Mouse (Mus musculus): ENCODE measurements around the gene Dclk1. TPM values are rescaled to one million over a fixed set of nuclear protein-coding genes. Genes with fewer than 3 reads are reported as not detected.

The Dclk1 gene
- polyA plus RNA-seq, 1 experiment from 2014 or later, result 99.0 TPM

GRCm38 (mm10) chr3:55411547-55411946 is 169.4 kb downstream of the Dclk1 start:
- no peak for DNase-seq (ENCODE audit: low spot score)

GRCm38 (mm10) chr3:55415527-55415950 is 173.4 kb downstream of the Dclk1 start:
- Histone ChIP-seq H3K27me3 (ENCODE audit: control insufficient read depth, insufficient read depth, low read length) (no peaks in the 10 kb centered on the region), H3K4me1 (ENCODE audit: control insufficient read depth, insufficient read depth, low read length) (peaks cover 7% of the 10 kb centered on the region), H3K9ac (ENCODE audit: low read length) (peak overlapping the region; percentile 48), H3K27ac (ENCODE audit: low read depth, low read length) (no peak overlapping the region), H3K36me3 (ENCODE audit: control insufficient read depth, insufficient read depth, low read length) (no peaks in the 10 kb centered on the region), H3K4me2 (ENCODE audit: low read depth) (no peak overlapping the region), H3K9me3 (ENCODE audit: control insufficient read depth, low read length) (0 out of 2 replicates have a peak, but pooled peaks cover 2% of the 10 kb centered on the region), H3K4me3 (ENCODE audit: low read depth, low read length) (no peak overlapping the region)
- DNase-seq (ENCODE audit: low spot score) (peak; percentile 52), ATAC-seq (ENCODE audit: insufficient read depth, low FRiP score, low TSS enrichment) (no peak)
- 14% methylated on average over 14 of the region's 14 CpGs for WGBS

More at GRCm38 (mm10) chr3:55411547-55411946, 169.4 kb downstream of the Dclk1 start:
- no peak overlapping the region for H3K4me2 ChIP-seq (ENCODE audit: low read depth)
- no peaks in the 10 kb centered on the region for H3K36me3 ChIP-seq (ENCODE audit: control insufficient read depth, insufficient read depth, low read length)
- no peak overlapping the region for H3K27ac ChIP-seq (ENCODE audit: low read depth, low read length)
- H3K4me3 ChIP-seq (ENCODE audit: low read depth, low read length), result no peak overlapping the region
- H3K9me3 ChIP-seq (ENCODE audit: control insufficient read depth, low read length), result 0 out of 2 replicates have a peak, but pooled peaks cover 2% of the 10 kb centered on the region
- ATAC-seq (ENCODE audit: insufficient read depth, low FRiP score, low TSS enrichment), result no peak
- H3K9ac ChIP-seq (ENCODE audit: low read length), result no peak overlapping the region
- H3K4me1 ChIP-seq (ENCODE audit: control insufficient read depth, insufficient read depth, low read length), result peaks cover 4% of the 10 kb centered on the region; the same call in 1 of the 2 replicates
- H3K27me3 ChIP-seq (ENCODE audit: control insufficient read depth, insufficient read depth, low read length), result no peaks in the 10 kb centered on the region

DNA sequence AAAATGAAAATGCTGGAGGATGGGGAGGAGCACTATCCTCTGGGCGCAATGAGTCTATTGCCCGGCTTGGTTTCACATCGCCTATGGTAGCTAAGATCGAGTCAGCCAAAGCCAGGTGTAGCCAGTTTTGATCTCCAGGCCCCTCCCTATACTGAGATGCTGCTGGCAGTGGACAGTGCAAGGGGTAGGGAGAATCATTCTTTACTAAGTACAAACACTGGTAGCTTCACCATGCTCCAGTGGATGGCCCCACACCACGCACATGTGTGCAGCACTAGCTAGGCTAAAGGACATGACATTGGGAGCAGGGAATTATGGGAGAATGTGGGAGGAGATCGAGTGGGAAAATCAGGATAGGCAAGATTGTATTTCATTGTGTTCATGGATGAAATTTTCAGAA is 176.7 kb downstream of the Dclk1 start:
- 59% methylated on average over 6 of the region's 6 CpGs for WGBS
- no peak overlapping the region for H3K27ac ChIP-seq (ENCODE audit: low read depth, low read length)
- H3K4me3 ChIP-seq (ENCODE audit: low read depth, low read length), result no peak overlapping the region
- no peak overlapping the region for H3K4me2 ChIP-seq (ENCODE audit: low read depth)
- H3K36me3 ChIP-seq (ENCODE audit: control insufficient read depth, insufficient read depth, low read length), result no peaks in the 10 kb centered on the region
- no peaks in the 10 kb centered on the region for H3K27me3 ChIP-seq (ENCODE audit: control insufficient read depth, insufficient read depth, low read length)
- H3K9me3 ChIP-seq (ENCODE audit: control insufficient read depth, low read length), result no peaks in the 10 kb centered on the region
- H3K4me1 ChIP-seq (ENCODE audit: control insufficient read depth, insufficient read depth, low read length), result peaks cover 7% of the 10 kb centered on the region
- DNase-seq (ENCODE audit: low spot score), result no peak
- no peak overlapping the region for H3K9ac ChIP-seq (ENCODE audit: low read length)
- no peak for ATAC-seq (ENCODE audit: insufficient read depth, low FRiP score, low TSS enrichment)

GRCm38 (mm10) chr3:55419334-55419733 is 177.2 kb downstream of the Dclk1 start:
- H3K27ac ChIP-seq (ENCODE audit: low read depth, low read length), result no peak overlapping the region
- ATAC-seq (ENCODE audit: insufficient read depth, low FRiP score, low TSS enrichment) (no peak), DNase-seq (ENCODE audit: low spot score) (no peak)
- no peak overlapping the region for H3K4me3 ChIP-seq (ENCODE audit: low read depth, low read length)
- H3K36me3 ChIP-seq (ENCODE audit: control insufficient read depth, insufficient read depth, low read length), result no peaks in the 10 kb centered on the region
- WGBS, result 24% methylated on average over 3 of the region's 3 CpGs
- no peak overlapping the region for H3K4me2 ChIP-seq (ENCODE audit: low read depth)
- no peaks in the 10 kb centered on the region for H3K27me3 ChIP-seq (ENCODE audit: control insufficient read depth, insufficient read depth, low read length)
- peaks cover 7% of the 10 kb centered on the region for H3K4me1 ChIP-seq (ENCODE audit: control insufficient read depth, insufficient read depth, low read length)
- H3K9ac ChIP-seq (ENCODE audit: low read length), result no peak overlapping the region
- no peaks in the 10 kb centered on the region for H3K9me3 ChIP-seq (ENCODE audit: control insufficient read depth, low read length)

DNA sequence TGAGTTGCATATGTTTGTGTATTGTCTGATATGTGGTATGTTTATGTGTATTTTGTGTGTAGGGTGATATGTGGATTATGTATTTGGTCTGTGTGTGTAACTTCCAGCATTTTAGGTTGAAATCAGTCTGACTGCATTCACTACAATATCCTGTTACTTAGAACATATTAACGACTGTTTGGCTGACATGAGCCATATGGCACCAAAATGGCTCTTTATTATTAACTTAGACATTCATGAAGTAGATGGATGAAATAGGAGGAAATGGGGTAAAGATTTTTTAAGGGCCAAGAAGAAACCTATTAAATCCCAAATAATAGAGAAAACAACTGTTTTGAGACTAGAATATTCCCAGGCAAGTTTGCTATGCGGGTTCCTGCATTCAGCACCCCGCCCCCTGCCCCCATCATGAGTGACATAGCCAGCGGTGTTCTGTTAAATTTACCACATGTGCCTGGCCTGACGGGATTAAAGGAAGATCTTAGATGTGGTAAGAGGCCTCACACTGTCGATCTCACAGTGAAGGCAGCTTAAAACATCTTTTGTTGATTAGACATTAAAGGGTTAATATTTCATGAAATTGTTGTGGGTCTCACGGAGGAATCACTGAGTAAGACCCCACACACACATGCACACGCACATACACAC is 178.4 kb downstream of the Dclk1 start:
- Histone ChIP-seq H3K4me3 (ENCODE audit: low read depth, low read length) (no peak overlapping the region), H3K4me1 (ENCODE audit: control insufficient read depth, insufficient read depth, low read length) (peaks cover 4% of the 10 kb centered on the region), H3K9me3 (ENCODE audit: control insufficient read depth, low read length) (no peaks in the 10 kb centered on the region), H3K36me3 (ENCODE audit: control insufficient read depth, insufficient read depth, low read length) (no peaks in the 10 kb centered on the region), H3K27me3 (ENCODE audit: control insufficient read depth, insufficient read depth, low read length) (no peaks in the 10 kb centered on the region), H3K27ac (ENCODE audit: low read depth, low read length) (no peak overlapping the region), H3K4me2 (ENCODE audit: low read depth) (no peak overlapping the region), H3K9ac (ENCODE audit: low read length) (no peak overlapping the region)
- WGBS, result 69% methylated on average over 8 of the region's 8 CpGs
- DNase-seq (ENCODE audit: low spot score) (no peak), ATAC-seq (ENCODE audit: insufficient read depth, low FRiP score, low TSS enrichment) (no peak)

GRCm38 (mm10) chr3:55423640-55424397 is 181.7 kb downstream of the Dclk1 start:
- Histone ChIP-seq H3K4me1 (ENCODE audit: control insufficient read depth, insufficient read depth, low read length) (peaks cover 2% of the 10 kb centered on the region; the same call in 1 of the 2 replicates), H3K27ac (ENCODE audit: low read depth, low read length) (no peak overlapping the region), H3K36me3 (ENCODE audit: control insufficient read depth, insufficient read depth, low read length) (no peaks in the 10 kb centered on the region), H3K9ac (ENCODE audit: low read length) (no peak overlapping the region), H3K27me3 (ENCODE audit: control insufficient read depth, insufficient read depth, low read length) (no peaks in the 10 kb centered on the region), H3K4me3 (ENCODE audit: low read depth, low read length) (no peak overlapping the region), H3K9me3 (ENCODE audit: control insufficient read depth, low read length) (no peaks in the 10 kb centered on the region), H3K4me2 (ENCODE audit: low read depth) (peak overlapping the region; percentile 12; the same call in 1 of the 2 replicates)
- ATAC-seq (ENCODE audit: insufficient read depth, low FRiP score, low TSS enrichment) (peak; percentile 78), DNase-seq (ENCODE audit: low spot score) (peak; percentile 51)
- 30% methylated on average over 11 of the region's 11 CpGs for WGBS

GRCm38 (mm10) chr3:55430022-55430549 is 187.9 kb downstream of the Dclk1 start:
- Histone ChIP-seq H3K9me3 (ENCODE audit: control insufficient read depth, low read length) (no peaks in the 10 kb centered on the region), H3K4me3 (ENCODE audit: low read depth, low read length) (no peak overlapping the region), H3K27me3 (ENCODE audit: control insufficient read depth, insufficient read depth, low read length) (no peaks in the 10 kb centered on the region), H3K4me1 (ENCODE audit: control insufficient read depth, insufficient read depth, low read length) (no peaks in the 10 kb centered on the region), H3K4me2 (ENCODE audit: low read depth) (no peak overlapping the region), H3K36me3 (ENCODE audit: control insufficient read depth, insufficient read depth, low read length) (no peaks in the 10 kb centered on the region), H3K27ac (ENCODE audit: low read depth, low read length) (no peak overlapping the region), H3K9ac (ENCODE audit: low read length) (no peak overlapping the region)
- DNase-seq (ENCODE audit: low spot score) (no peak), ATAC-seq (ENCODE audit: insufficient read depth, low FRiP score, low TSS enrichment) (no peak)
- 90% methylated on average over 2 of the region's 2 CpGs for WGBS

- no peak overlapping the region for H3K9ac ChIP-seq (ENCODE audit: low read length)
- ATAC-seq (ENCODE audit: insufficient read depth, low FRiP score, low TSS enrichment) (no peak), DNase-seq (ENCODE audit: low spot score) (no peak)
- 92% methylated on average over 3 of the region's 3 CpGs for WGBS
- no peak overlapping the region for H3K4me2 ChIP-seq (ENCODE audit: low read depth)
- H3K27me3 ChIP-seq (ENCODE audit: control insufficient read depth, insufficient read depth, low read length), result no peaks in the 10 kb centered on the region
- no peaks in the 10 kb centered on the region for H3K36me3 ChIP-seq (ENCODE audit: control insufficient read depth, insufficient read depth, low read length)
- no peak overlapping the region for H3K4me3 ChIP-seq (ENCODE audit: low read depth, low read length)
- no peak overlapping the region for H3K27ac ChIP-seq (ENCODE audit: low read depth, low read length)
- H3K9me3 ChIP-seq (ENCODE audit: control insufficient read depth, low read length), result no peaks in the 10 kb centered on the region
- H3K4me1 ChIP-seq (ENCODE audit: control insufficient read depth, insufficient read depth, low read length), result no peaks in the 10 kb centered on the region
Measured at GRCm38 (mm10) chr3:55431223-55431622, 189.1 kb downstream of the Dclk1 start.

All from neural tube, embryonic 11.5 days (tissue).